Mouse (Mus musculus) liver, embryonic 16.5 days (tissue): ENCODE measurements around the gene Trappc3. TPM values are rescaled to one million over a fixed set of nuclear protein-coding genes. Genes with fewer than 3 reads are reported as not detected.

Experiments
- ATAC-seq: fragments of 200-750 bp; cut with Nextera tagmentation; 2 replicates; pipeline ENCODE4 v1.8.0; 2017; ENCODE audit warnings: low read depth, mild to moderate bottlenecking, moderate number of reproducible peaks, moderate library complexity
- H3K27ac ChIP-seq: fragments of 300-500 bp; sonication (generic); 2 replicates; pipeline ENCODE4 v1.5.1; 2014; ENCODE audit warnings: mild to moderate bottlenecking, low read length
- H3K27me3 ChIP-seq: fragments of 300-500 bp; sonication (generic); 2 replicates; pipeline ENCODE4 v1.6.1; 2014; ENCODE audit warnings: low read depth, low read length, mixed read lengths; ENCODE audit not compliant: control insufficient read depth, insufficient read depth
- H3K36me3 ChIP-seq: fragments of 300-500 bp; sonication (generic); 2 replicates; pipeline ENCODE4 v1.6.1; 2014; ENCODE audit warnings: mild to moderate bottlenecking; ENCODE audit not compliant: control insufficient read depth, insufficient read depth
- H3K4me1 ChIP-seq: fragments of 300-500 bp; sonication (generic); 2 replicates; pipeline ENCODE4 v1.6.1; 2014; ENCODE audit warnings: low read depth, low read length, mixed read lengths; ENCODE audit not compliant: control insufficient read depth
- H3K4me2 ChIP-seq: fragments of 300-500 bp; sonication (generic); 2 replicates; pipeline ENCODE4 v1.6.1; 2014; ENCODE audit warnings: low read depth, low read length, mixed read lengths
- H3K4me3 ChIP-seq: fragments of 300-500 bp; sonication (generic); 2 replicates; pipeline ENCODE4 v1.5.1; 2014; ENCODE audit warnings: low read depth, mild to moderate bottlenecking, low read length
- H3K9ac ChIP-seq: fragments of 300-500 bp; sonication (generic); 2 replicates; pipeline ENCODE4 v1.6.1; 2014; ENCODE audit warnings: low read depth, low read length
- H3K9me3 ChIP-seq: fragments of 300-500 bp; sonication (generic); replicated peaks from 2 replicates; pipeline ENCODE4 v1.6.1; 2016; ENCODE audit warnings: low read length; ENCODE audit not compliant: control insufficient read depth
- WGBS: fragments of 180-500 bp; shearing (Covaris S2); extraction: QIAGEN DNeasy Blood & Tissue Kit; methylation state at CpG from one replicate; pipeline ENCODE4 v1.1.7; 2014; ENCODE audit not compliant: insufficient replicate concordance; 5-methylcytosine and 5-hydroxymethylcytosine counted together
- polyA plus RNA-seq: library from polyadenylated mRNA; unstranded; fragments of >200 nt; fragmentation: Nextera tagmentation; extraction: Ambion mirVana; gene quantifications from 2 replicates; pipeline ENCODE4 v1.2.1, GENCODE M21; 2015

Gene Trappc3
- polyA plus RNA-seq, 1 experiment from 2014 or later = 29.3 TPM

GRCm38 (mm10) chr4:126246202-126246889 is 15.8 kb upstream of the Trappc3 start:
- Histone ChIP-seq H3K9me3 (no peaks in the 10 kb centered on the region), H3K4me3 (no peak overlapping the region), H3K4me1 (no peaks in the 10 kb centered on the region), H3K27ac (no peak overlapping the region), H3K9ac (no peak overlapping the region), H3K27me3 (no peaks in the 10 kb centered on the region), H3K4me2 (no peak overlapping the region), H3K36me3 (no peaks in the 10 kb centered on the region)
- WGBS = 71% methylated on average over 13 of the region's 13 CpGs
- ATAC-seq = no peak

GRCm38 (mm10) chr4:126248261-126248868 is 13.8 kb upstream of the Trappc3 start:
- H3K36me3 ChIP-seq = no peaks in the 10 kb centered on the region
- H3K9me3 ChIP-seq = no peaks in the 10 kb centered on the region
- H3K9ac ChIP-seq = no peak overlapping the region
- no peak for ATAC-seq
- no peak overlapping the region for H3K4me2 ChIP-seq
- H3K27me3 ChIP-seq = no peaks in the 10 kb centered on the region
- 41% methylated on average over 11 of the region's 11 CpGs for WGBS
- no peak overlapping the region for H3K4me3 ChIP-seq
- no peak overlapping the region for H3K27ac ChIP-seq
- peaks cover 2% of the 10 kb centered on the region for H3K4me1 ChIP-seq

GRCm38 (mm10) chr4:126250659-126251058 is 11.5 kb upstream of the Trappc3 start:
- peaks cover 13% of the 10 kb centered on the region for H3K4me1 ChIP-seq
- H3K27me3 ChIP-seq = peaks cover 6% of the 10 kb centered on the region
- ATAC-seq = no peak
- no peak overlapping the region for H3K27ac ChIP-seq
- H3K9me3 ChIP-seq = no peaks in the 10 kb centered on the region
- no peak overlapping the region for H3K4me3 ChIP-seq
- WGBS = 58% methylated on average over 4 of the region's 4 CpGs
- H3K4me2 ChIP-seq = no peak overlapping the region
- H3K36me3 ChIP-seq = no peaks in the 10 kb centered on the region
- no peak overlapping the region for H3K9ac ChIP-seq

- H3K9ac ChIP-seq = no peak overlapping the region
- peaks cover 16% of the 10 kb centered on the region for H3K4me1 ChIP-seq
- H3K4me2 ChIP-seq = no peak overlapping the region
- peaks cover 11% of the 10 kb centered on the region for H3K27me3 ChIP-seq
- H3K4me3 ChIP-seq = no peak overlapping the region
- H3K36me3 ChIP-seq = no peaks in the 10 kb centered on the region
- 0 out of 2 replicates have a peak overlapping the region, but pooled peaks have one; percentile 7 for H3K27ac ChIP-seq
- WGBS = 32% methylated on average over 11 of the region's 11 CpGs
- no peaks in the 10 kb centered on the region for H3K9me3 ChIP-seq
- no peak for ATAC-seq
Observed at GRCm38 (mm10) chr4:126251655-126252254, 10.4 kb upstream of the Trappc3 start.

- H3K36me3 ChIP-seq = no peaks in the 10 kb centered on the region
- H3K4me3 ChIP-seq = no peak overlapping the region
- 73% methylated on average over 17 of the region's 17 CpGs for WGBS
- ATAC-seq = no peak
- H3K9ac ChIP-seq = no peak overlapping the region
- no peaks in the 10 kb centered on the region for H3K9me3 ChIP-seq
- peaks cover 19% of the 10 kb centered on the region for H3K27me3 ChIP-seq
- no peak overlapping the region for H3K4me2 ChIP-seq
- no peak overlapping the region for H3K27ac ChIP-seq
- peaks cover 25% of the 10 kb centered on the region for H3K4me1 ChIP-seq
Observed at GRCm38 (mm10) chr4:126252411-126253237, 9.5 kb upstream of the Trappc3 start.

- Histone ChIP-seq H3K4me3 (no peak overlapping the region), H3K27me3 (peaks cover 28% of the 10 kb centered on the region), H3K27ac (no peak overlapping the region), H3K4me1 (peaks cover 31% of the 10 kb centered on the region), H3K9ac (no peak overlapping the region), H3K36me3 (no peaks in the 10 kb centered on the region), H3K4me2 (0 out of 2 replicates have a peak overlapping the region, but pooled peaks have one; percentile 99), H3K9me3 (no peaks in the 10 kb centered on the region)
- 60% methylated on average over 14 of the region's 14 CpGs for WGBS
- no peak for ATAC-seq
Observed at GRCm38 (mm10) chr4:126253637-126254272, 8.4 kb upstream of the Trappc3 start.

GRCm38 (mm10) chr4:126254315-126255112 is 7.6 kb upstream of the Trappc3 start:
- Histone ChIP-seq H3K27ac (no peak overlapping the region), H3K9ac (no peak overlapping the region), H3K27me3 (peaks cover 35% of the 10 kb centered on the region), H3K4me2 (peak overlapping the region; percentile 99), H3K9me3 (no peaks in the 10 kb centered on the region), H3K4me1 (peaks cover 38% of the 10 kb centered on the region), H3K4me3 (peak overlapping the region; percentile 81), H3K36me3 (no peaks in the 10 kb centered on the region)
- 38% methylated on average over 9 of the region's 9 CpGs for WGBS
- no peak for ATAC-seq
